ENCODE assay signal across 15 mouse cellular contexts in the genomic region with DNA sequence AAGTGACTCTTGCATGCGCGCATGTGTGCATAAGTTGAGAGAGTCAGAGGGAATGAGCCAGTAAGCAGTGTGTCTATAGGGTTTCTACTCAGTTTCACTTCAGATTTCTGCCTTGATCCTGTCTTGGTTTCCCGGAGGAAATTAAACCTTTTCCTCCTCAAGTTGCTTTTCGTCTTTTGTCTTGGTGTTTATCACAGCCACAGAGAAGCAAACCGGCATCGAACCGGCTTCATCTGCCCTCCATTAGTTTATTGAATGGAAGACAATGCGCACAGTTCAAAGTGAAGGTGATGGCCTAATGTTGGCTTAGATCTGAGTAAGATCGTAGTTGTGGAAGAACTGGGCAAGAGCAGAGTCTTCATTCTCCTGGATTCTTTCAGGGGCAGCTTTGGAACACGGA.
"Had no signal": no experiment of that assay in that cellular context is flagged by ENCODE, and none has a peak within 500 bp of the region (broad histone marks: within the 10 kb centered on the region; RNA-seq: fewer than 3 reads in every experiment).

No protein-coding gene starts in this region.

- H3K9me3 ChIP-seq: neural tube, embryonic 13.5 days; neural tube, embryonic 15.5 days; stomach, embryonic 15.5 days had no signal

- H3K4me2 ChIP-seq: neural tube, embryonic 13.5 days; neural tube, embryonic 15.5 days; stomach, embryonic 15.5 days had no signal

- H3K27ac ChIP-seq: neural tube, embryonic 13.5 days; neural tube, embryonic 15.5 days; stomach, embryonic 15.5 days had no signal

- H3K9ac ChIP-seq: neural tube, embryonic 13.5 days; neural tube, embryonic 15.5 days; stomach, embryonic 15.5 days had no signal

- DNase-seq: retina, postnatal 1 day; right cerebral cortex, adult 18-20 months; right cerebral cortex, postnatal 14 days; right cerebral cortex, postnatal 25 days; right cerebral cortex, postnatal 4 days; spleen, adult 18-20 months; thymus, adult 18-20 months; thymus, adult 2 months; thymus, postnatal 14 days; thymus, postnatal 25 days; thymus, postnatal 36 days; thymus, postnatal 4 days had no signal

- H3K36me3 ChIP-seq: neural tube, embryonic 13.5 days; neural tube, embryonic 15.5 days; stomach, embryonic 15.5 days had no signal

- H3K27me3 ChIP-seq: neural tube, embryonic 13.5 days; neural tube, embryonic 15.5 days; stomach, embryonic 15.5 days had no signal

- H3K4me3 ChIP-seq: neural tube, embryonic 13.5 days; neural tube, embryonic 15.5 days; stomach, embryonic 15.5 days had no signal

- H3K4me1 ChIP-seq: neural tube, embryonic 13.5 days; neural tube, embryonic 15.5 days; stomach, embryonic 15.5 days had no signal
